Mouse (Mus musculus) neural tube, embryonic 11.5 days (tissue): ENCODE results near the gene Rbm20. TPM values are rescaled to one million over a fixed set of nuclear protein-coding genes. Genes with fewer than 3 reads are reported as not detected.

Experiments
- ATAC-seq: fragments of 200-750 bp; cut with Nextera tagmentation; 2 replicates; pipeline ENCODE4 v1.8.0; 2017; ENCODE audit warnings: moderate number of reproducible peaks, mild to moderate bottlenecking, moderate TSS enrichment, moderate library complexity; ENCODE audit not compliant: insufficient read depth, low FRiP score, low TSS enrichment
- DNase-seq: peaks from one replicate; pipeline ENCODE4 v3.0.0-alpha.2; 2015; ENCODE audit warnings: low spot score
- H3K27ac ChIP-seq: fragments of 300-500 bp; sonication (generic); 2 replicates; pipeline ENCODE4 v1.5.1; 2014; ENCODE audit warnings: low read depth, mild to moderate bottlenecking, low read length
- H3K27me3 ChIP-seq: fragments of 300-500 bp; sonication (generic); 2 replicates; pipeline ENCODE4 v1.6.1; 2014; ENCODE audit warnings: mild to moderate bottlenecking, low read length, mixed read lengths; ENCODE audit not compliant: control insufficient read depth, insufficient read depth
- H3K36me3 ChIP-seq: fragments of 300-500 bp; sonication (generic); 2 replicates; pipeline ENCODE4 v1.6.1; 2014; ENCODE audit warnings: mild to moderate bottlenecking, low read length, moderate library complexity, mixed read lengths; ENCODE audit not compliant: control insufficient read depth, insufficient read depth
- H3K4me1 ChIP-seq: fragments of 300-500 bp; sonication (generic); 2 replicates; pipeline ENCODE4 v1.6.1; 2014; ENCODE audit warnings: low read length, mixed read lengths; ENCODE audit not compliant: control insufficient read depth, insufficient read depth
- H3K4me2 ChIP-seq: fragments of 300-500 bp; sonication (generic); 2 replicates; pipeline ENCODE4 v1.6.1; 2014; ENCODE audit warnings: low read depth, mild to moderate bottlenecking, moderate library complexity
- H3K4me3 ChIP-seq: fragments of 300-500 bp; sonication (generic); 2 replicates; pipeline ENCODE4 v1.5.1; 2014; ENCODE audit warnings: low read depth, low read length
- H3K9ac ChIP-seq: fragments of 300-500 bp; sonication (generic); 2 replicates; pipeline ENCODE4 v1.6.1; 2014; ENCODE audit warnings: mild to moderate bottlenecking, low read length
- H3K9me3 ChIP-seq: fragments of 300-500 bp; sonication (generic); 2 replicates; pipeline ENCODE4 v1.6.1; 2016; ENCODE audit warnings: low read length; ENCODE audit not compliant: control insufficient read depth
- WGBS: fragments of 180-500 bp; shearing (Covaris S2); extraction: QIAGEN DNeasy Blood & Tissue Kit; methylation state at CpG from one replicate; pipeline ENCODE4 v1.1.7; 2014; 5-methylcytosine and 5-hydroxymethylcytosine counted together
- polyA plus RNA-seq: library from polyadenylated mRNA; unstranded; fragments of >200 nt; fragmentation: Nextera tagmentation; extraction: Ambion mirVana; gene quantifications from 2 replicates; pipeline ENCODE4 v1.2.1, GENCODE M21; 2014

The Rbm20 gene
- polyA plus RNA-seq, 1 experiment from 2014 or later: 2.3 TPM

DNA sequence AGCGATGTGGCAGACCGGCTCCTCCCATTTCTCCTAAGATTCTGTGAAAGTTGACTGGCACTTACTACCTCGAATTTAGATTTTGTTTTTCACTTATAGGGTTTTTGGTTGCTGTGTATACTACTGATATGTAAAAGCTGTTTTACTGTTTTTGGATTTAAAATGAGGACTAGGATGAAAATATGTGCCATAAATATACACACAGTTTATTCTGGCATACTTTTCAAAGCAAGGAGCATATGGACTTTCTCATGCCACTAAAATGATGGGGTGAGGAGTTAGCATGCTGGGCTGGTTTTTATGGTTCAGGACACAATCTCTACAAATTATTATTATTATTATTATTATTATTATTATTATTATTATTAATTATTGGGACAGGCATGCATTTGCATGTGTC lies 133.5 kb downstream of the Rbm20 start:
- no peak overlapping the region for H3K4me3 ChIP-seq
- H3K36me3 ChIP-seq: no peaks in the 10 kb centered on the region
- no peak overlapping the region for H3K4me2 ChIP-seq
- H3K9ac ChIP-seq: no peak overlapping the region
- no peaks in the 10 kb centered on the region for H3K4me1 ChIP-seq
- ATAC-seq (no peak), DNase-seq (no peak)
- no peak overlapping the region for H3K27ac ChIP-seq
- no peaks in the 10 kb centered on the region for H3K9me3 ChIP-seq
- H3K27me3 ChIP-seq: no peaks in the 10 kb centered on the region
- WGBS: 85% methylated on average over 3 of the region's 3 CpGs

GRCm38 (mm10) chr19:53813576-53813975 lies 136.5 kb downstream of the Rbm20 start:
- DNase-seq: no peak
- Histone ChIP-seq H3K4me3 (no peak overlapping the region), H3K9me3 (no peaks in the 10 kb centered on the region), H3K4me1 (no peaks in the 10 kb centered on the region), H3K9ac (no peak overlapping the region), H3K27me3 (no peaks in the 10 kb centered on the region), H3K4me2 (no peak overlapping the region), H3K27ac (no peak overlapping the region), H3K36me3 (no peaks in the 10 kb centered on the region)
- ATAC-seq: no peak
- WGBS: 95% methylated on average over 5 of the region's 5 CpGs

DNA sequence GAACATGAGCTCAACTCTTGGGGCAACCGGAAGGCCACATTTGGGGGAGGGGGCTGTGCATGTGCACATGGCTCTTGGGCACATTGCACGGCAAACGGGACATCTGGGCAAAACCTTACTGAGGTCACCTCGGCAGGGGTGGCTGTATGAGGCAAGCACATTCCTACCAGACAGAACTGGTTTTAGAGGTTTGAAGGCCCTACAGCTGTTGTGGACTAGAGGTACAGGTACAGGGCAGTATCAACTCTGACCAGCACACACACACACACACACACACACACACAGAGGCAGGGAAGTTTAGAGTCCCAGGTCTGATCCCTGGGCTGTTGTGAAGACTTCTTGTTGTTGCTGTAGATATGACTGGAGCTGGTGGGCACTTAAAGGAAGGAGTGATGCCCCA lies 138.6 kb downstream of the Rbm20 start:
- Histone ChIP-seq H3K9ac (no peak overlapping the region), H3K4me3 (no peak overlapping the region), H3K36me3 (no peaks in the 10 kb centered on the region), H3K4me2 (no peak overlapping the region), H3K9me3 (no peaks in the 10 kb centered on the region), H3K27me3 (no peaks in the 10 kb centered on the region), H3K27ac (no peak overlapping the region), H3K4me1 (no peaks in the 10 kb centered on the region)
- no peak for DNase-seq
- no peak for ATAC-seq
- 84% methylated on average over 4 of the region's 4 CpGs for WGBS

- H3K9me3 ChIP-seq: no peaks in the 10 kb centered on the region
- 89% methylated on average over 11 of the region's 11 CpGs for WGBS
Measured at GRCm38 (mm10) chr19:53816242-53816641, 139.1 kb downstream of the Rbm20 start.

DNA sequence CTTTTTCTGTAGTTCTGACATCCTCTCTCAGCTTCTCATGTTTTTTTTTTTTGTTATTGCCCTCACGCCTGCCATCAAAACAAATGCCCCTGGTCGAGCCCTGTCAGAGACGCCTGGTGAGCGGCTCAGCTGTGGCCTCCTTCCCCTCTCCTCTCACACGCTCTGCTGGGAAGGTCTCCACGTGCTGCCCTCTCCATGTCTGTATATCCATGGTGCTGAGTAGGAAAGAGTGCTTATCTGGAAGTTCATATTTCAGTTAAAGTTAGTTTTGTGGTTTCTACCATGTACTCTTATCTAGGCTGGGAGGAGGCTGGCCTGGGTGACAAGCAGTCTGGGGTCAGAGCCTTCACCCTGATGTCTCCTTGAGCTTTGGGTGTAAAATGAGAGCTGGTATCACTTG lies 142.2 kb downstream of the Rbm20 start:
- DNase-seq (no peak), ATAC-seq (no peak)
- Histone ChIP-seq H3K4me3 (no peak overlapping the region), H3K36me3 (no peaks in the 10 kb centered on the region), H3K27ac (no peak overlapping the region), H3K9me3 (no peaks in the 10 kb centered on the region), H3K27me3 (no peaks in the 10 kb centered on the region), H3K9ac (no peak overlapping the region), H3K4me2 (no peak overlapping the region), H3K4me1 (no peaks in the 10 kb centered on the region)
- 51% methylated on average over 6 of the region's 6 CpGs for WGBS

More at GRCm38 (mm10) chr19:53816242-53816641, 139.1 kb downstream of the Rbm20 start:
- Histone ChIP-seq H3K36me3 (no peaks in the 10 kb centered on the region), H3K4me2 (no peak overlapping the region), H3K4me3 (no peak overlapping the region), H3K27ac (no peak overlapping the region), H3K4me1 (no peaks in the 10 kb centered on the region), H3K9ac (no peak overlapping the region), H3K27me3 (no peaks in the 10 kb centered on the region)
- ATAC-seq (no peak), DNase-seq (no peak)

DNA sequence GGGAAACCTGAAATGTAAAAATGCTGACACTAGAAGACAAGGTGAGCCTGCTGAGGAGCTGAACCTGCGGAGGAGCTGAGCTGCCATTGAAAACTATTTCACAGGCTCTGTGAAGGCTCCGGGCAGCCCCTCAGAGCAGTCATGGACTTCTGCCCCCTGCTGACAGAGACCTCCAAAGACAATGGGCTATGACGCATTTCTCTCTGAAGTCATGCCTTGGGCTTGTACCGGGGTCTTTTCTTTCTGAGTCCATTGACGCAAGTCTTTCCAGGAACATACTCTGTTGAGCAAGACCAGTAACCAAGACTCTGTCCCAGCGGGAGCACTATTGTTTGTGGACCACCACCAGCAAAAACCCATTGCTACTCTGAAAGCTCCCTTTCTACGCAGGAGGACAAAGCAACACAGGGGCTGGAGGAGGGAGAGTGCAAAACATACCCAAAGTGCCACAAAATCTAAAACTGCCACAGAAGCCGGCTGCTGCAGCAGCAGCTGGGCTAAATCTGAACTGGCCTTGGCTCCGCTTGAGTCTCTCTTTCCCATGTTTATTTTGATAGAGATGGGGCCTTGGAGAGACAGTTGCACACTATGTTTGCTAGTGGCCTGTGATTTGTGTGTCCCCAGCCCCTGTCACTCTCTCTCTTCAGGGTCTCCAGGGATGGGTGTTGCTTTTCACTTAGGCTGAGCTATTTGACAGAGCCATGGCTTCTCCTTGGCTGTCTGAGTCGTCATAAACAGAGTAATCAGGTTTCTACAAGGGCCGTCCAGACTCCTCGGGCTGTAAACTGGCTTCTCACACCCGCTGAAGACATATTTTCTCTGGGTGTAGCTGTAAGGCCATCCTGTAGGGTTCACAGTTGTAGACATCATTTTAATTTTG lies 144.4 kb downstream of the Rbm20 start:
- no peak overlapping the region for H3K4me2 ChIP-seq
- H3K4me1 ChIP-seq: no peaks in the 10 kb centered on the region
- no peaks in the 10 kb centered on the region for H3K36me3 ChIP-seq
- peak; percentile 40 for DNase-seq
- WGBS: 33% methylated on average over 13 of the region's 13 CpGs
- no peak overlapping the region for H3K9ac ChIP-seq
- no peaks in the 10 kb centered on the region for H3K27me3 ChIP-seq
- H3K27ac ChIP-seq: no peak overlapping the region
- ATAC-seq: no peak
- H3K4me3 ChIP-seq: no peak overlapping the region
- H3K9me3 ChIP-seq: no peaks in the 10 kb centered on the region

- Histone ChIP-seq H3K9ac (no peak overlapping the region), H3K4me3 (no peak overlapping the region), H3K27ac (no peak overlapping the region), H3K36me3 (no peaks in the 10 kb centered on the region), H3K4me1 (no peaks in the 10 kb centered on the region), H3K27me3 (no peaks in the 10 kb centered on the region), H3K4me2 (no peak overlapping the region), H3K9me3 (no peaks in the 10 kb centered on the region)
- ATAC-seq (no peak), DNase-seq (no peak)
- 46% methylated on average over 6 of the region's 6 CpGs for WGBS
Measured at GRCm38 (mm10) chr19:53823847-53824246, 146.7 kb downstream of the Rbm20 start.

DNA sequence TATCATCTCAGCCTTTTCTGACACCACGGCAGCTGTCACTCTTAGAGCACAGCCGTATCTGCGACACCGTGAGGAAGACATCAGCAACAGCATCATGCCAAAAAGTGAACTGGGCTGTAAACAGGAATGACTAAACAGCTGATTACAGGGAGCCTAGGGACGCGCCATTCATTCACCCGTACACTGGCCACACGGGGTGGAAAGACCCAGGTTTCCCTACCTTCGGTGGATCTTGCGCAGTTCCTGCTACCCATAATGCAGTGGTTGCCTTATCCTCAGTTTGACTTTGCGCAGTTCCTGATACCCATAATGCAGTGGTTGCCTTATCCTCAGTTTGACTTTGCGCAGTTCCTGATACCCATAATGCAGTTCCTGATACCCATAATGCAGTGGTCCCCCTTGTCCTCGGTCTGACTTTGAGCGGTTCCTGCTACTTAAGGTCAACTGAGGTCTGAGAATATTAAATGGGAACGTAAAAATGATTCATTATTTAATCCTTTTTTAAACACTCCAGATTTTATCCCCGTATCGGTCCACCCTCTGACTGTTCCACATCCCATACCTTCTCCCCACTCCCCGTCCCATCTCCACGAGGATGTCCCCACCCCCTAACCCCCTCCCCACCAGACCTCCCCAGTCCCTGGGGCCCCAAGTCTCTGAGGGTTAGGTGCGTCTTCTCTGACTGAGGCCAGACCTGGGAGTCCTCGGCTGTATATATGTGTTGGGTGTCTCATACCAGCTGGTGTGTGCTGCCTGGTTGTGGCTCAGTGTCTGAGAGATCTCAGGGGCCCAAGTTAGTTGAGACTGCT lies 148.0 kb downstream of the Rbm20 start:
- H3K27me3 ChIP-seq: no peaks in the 10 kb centered on the region
- peak; percentile 73 for ATAC-seq
- H3K9me3 ChIP-seq: no peaks in the 10 kb centered on the region
- H3K36me3 ChIP-seq: no peaks in the 10 kb centered on the region
- H3K4me1 ChIP-seq: no peaks in the 10 kb centered on the region
- H3K4me2 ChIP-seq: peak overlapping the region; percentile 24
- 68% methylated on average over 21 of the region's 21 CpGs for WGBS
- no peak overlapping the region for H3K9ac ChIP-seq
- no peak overlapping the region for H3K27ac ChIP-seq
- no peak for DNase-seq
- H3K4me3 ChIP-seq: peak overlapping the region; percentile 19
